Mouse (Mus musculus) lung, adult 18-20 months (tissue): ENCODE measurements at regions not wholly inside any gene's neighbourhood (a gene's known extent, or its start where the extent isn't known, plus 50 kb on each side); places are given as distances from the start of the nearest gene placed in this dataset.
A peak's percentile ranks its signal among the peaks of the same experiment; 100 is the strongest.
"Not testable (repeated sequence)": the region's sequence is repeated elsewhere in the genome, so short reads cannot be mapped to it uniquely, and the experiment has no call there.

Experiments
- DNase-seq, 2 experiments: peaks; one replicate each; pipeline ENCODE4 v3.0.0; 2022; ENCODE audit warnings: mixed read lengths in 2 of 2

DNA sequence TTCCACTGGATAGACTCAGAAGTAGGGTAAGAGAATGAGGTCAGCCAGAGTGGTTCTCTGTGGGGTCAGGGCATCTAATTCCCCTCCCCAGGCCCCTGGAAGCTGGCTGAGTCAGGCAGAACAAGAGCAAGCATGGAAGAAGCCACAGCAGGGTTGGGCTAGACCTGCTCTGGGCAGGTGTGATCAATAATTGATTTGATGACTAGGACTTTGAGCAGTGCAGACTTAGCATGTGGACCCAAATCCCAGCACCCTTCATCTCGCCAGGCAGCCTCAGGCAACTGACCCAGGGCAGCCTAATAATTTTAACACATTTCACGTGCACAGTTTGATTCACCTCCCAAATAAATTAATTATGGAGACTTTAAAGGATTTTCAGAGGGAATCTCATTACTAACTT, 67.2 kb downstream of the Qdpr start:
- DNase-seq: no peak

- no peak for DNase-seq
These were observed 71.5 kb downstream of the Qdpr start for GRCm38 (mm10) chr5:45378486-45378885.

- DNase-seq: no peak
These were observed 77.0 kb downstream of the Qdpr start for GRCm38 (mm10) chr5:45373069-45373468.

DNA sequence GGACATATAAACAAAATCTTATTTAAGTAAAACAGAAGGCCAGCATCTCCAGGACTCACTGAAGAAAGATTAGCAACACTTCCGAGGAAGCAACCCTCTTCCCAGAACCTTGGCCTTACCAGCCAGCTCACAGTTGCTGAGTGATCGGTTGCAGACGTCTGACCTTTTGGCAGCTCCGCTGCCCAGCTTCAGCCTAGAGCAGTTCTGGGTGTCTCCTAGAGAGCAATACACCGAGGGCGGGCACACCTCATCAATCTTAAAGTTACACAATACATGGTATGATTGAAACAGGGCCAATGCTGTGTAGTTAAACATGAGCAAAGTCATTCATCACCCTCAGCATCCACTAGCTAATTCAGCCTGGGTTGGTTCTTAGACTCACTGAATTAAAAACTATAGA, 81.6 kb downstream of the Qdpr start:
- DNase-seq: peak; percentile 38 to 42

- DNase-seq: no peak
These were observed 89.8 kb downstream of the Qdpr start for GRCm38 (mm10) chr5:45360189-45360588.

GRCm38 (mm10) chr5:45340411-45340810, 109.6 kb downstream of the Qdpr start:
- no peak for DNase-seq

DNA sequence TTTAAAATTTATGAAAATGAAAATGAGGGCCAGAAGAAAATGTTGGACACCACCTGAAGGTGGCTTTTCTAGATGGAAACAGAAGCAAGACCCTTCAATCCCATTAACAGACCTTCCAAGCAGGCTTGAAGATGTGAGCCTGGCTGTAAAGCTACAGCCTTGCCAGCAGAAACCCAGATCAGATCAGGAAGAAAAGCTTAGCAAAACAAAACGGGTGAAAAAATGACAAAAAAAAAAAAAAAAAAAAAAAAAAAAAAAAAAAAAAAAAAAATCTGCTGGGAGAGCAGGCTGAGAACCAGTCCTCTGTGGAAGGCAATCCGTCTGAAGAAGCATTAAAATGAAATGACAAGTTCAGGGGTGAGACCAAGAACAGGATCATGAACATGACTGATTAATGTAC, 113.2 kb downstream of the Qdpr start:
- DNase-seq: no peak

GRCm38 (mm10) chr5:45324468-45324867, 125.6 kb downstream of the Qdpr start:
- not testable (repeated sequence) for DNase-seq

DNA sequence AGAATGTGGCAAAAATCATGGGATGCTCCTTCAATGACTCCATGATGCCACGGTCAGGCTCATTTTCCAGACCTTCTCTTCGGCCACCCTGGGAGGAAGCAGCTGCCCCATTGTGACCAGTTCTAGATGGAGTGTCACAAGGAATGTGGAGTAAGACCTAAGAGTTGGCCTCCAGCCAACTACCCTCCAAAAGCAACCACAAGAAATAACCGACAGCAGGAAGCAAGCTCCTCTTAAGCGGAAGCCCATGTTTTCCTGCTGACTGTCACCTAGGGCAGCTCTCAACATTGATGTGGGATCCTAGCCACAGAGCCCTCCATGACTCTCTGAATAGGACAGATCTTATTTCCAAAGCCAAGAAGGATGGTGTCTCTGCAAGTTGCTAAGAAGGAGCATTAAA, 126.5 kb downstream of the Qdpr start:
- no peak for DNase-seq

DNA sequence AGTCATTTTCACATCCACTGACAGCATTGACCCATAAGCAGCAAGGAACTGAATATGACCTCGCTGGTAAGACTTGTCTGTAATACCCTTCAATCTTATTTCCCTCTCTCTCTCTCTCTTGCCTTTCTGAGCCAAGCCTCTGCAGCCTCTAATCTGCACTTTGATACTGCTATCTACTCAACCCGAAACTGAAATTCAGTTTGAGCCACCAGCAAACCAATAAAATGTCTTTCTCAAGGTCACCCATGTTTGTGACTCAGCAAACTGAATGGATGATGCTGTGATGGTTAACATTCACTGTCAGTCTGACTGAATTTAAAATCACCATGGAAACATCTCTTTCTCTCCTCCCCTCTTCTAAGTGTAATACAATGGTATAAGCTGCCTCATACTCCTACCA, 132.0 kb downstream of the Qdpr start:
- DNase-seq: no peak

- no peak for DNase-seq
These were observed 148.9 kb downstream of the Qdpr start for GRCm38 (mm10) chr5:45301120-45301519.

- DNase-seq: no peak
These were observed 151.2 kb downstream of the Qdpr start for GRCm38 (mm10) chr5:45298872-45299271.

GRCm38 (mm10) chr5:45295134-45295533, 154.9 kb downstream of the Qdpr start:
- no peak for DNase-seq

DNA sequence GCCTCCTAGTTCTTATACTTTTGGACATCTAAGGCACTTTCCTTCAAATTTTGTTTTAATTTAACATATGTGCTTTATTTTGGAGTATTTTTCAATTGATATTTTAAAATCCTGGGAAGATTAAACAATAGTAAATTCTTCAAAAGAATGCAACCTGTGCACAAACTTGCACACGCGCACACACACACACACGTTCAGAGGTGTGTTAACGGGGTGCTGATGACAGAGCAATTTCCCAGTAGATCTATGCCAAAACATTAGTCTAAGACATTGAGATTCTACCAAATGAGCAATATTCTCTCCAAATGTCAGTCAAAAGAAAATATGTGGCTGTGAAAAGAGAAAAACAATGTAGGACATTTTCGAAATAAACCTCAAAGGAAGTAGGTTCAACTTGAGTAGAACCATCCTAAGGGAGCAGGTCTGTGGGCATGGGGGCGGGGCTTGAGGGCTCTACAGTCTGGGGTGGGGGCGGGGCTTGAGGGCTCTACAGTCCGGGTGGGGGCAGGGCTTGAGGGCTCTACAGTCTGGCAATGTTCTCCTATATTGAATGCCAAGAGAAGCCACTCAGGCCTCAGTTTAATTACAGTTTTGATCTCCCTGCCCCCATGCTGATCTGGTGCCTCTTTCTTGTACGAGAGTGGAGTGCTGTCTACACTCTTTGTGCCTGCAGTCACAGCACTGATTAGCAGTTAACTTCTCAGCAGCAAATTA, 157.0 kb downstream of the Qdpr start:
- no peak for DNase-seq

- peak; percentile 38 to 56 for DNase-seq
These were observed 157.7 kb downstream of the Qdpr start for GRCm38 (mm10) chr5:45292383-45292782.

DNA sequence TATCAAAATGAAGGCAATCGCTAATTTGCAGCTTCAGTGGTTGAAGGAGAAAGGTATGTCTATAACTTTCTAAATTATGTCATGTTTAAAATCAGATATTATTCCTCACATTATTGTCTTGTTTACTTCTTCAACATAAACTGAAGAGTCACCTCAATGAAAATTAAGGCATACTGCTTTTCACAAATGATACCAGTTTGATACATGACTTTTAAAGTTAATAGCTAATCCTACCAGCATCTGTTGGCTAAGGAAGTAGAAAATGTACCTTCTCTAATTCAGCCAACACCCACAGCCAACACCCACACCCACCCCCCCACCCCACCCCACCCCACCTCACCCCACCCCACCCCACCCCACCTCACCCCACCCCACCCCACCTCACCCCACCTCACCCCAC, 158.3 kb downstream of the Qdpr start:
- DNase-seq: no peak

DNA sequence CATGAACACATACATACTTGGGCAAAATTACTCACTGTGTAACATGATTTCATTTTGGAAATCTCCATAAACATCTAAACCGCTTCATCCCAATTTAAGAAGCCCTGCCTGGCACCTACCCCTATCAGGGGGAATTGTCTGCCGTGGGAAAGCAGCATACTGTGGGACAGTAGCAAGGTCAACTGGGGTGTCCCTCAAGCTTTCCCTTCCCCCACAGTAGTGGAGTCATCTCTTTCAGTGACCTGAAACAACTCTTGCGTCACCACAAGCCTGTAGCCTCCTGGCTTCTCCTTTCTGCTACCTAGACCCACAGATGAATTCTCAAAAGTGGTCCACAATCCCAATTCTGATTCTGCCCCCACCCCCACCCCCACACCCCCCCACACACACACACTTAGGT, 158.8 kb downstream of the Qdpr start:
- DNase-seq: no peak

DNA sequence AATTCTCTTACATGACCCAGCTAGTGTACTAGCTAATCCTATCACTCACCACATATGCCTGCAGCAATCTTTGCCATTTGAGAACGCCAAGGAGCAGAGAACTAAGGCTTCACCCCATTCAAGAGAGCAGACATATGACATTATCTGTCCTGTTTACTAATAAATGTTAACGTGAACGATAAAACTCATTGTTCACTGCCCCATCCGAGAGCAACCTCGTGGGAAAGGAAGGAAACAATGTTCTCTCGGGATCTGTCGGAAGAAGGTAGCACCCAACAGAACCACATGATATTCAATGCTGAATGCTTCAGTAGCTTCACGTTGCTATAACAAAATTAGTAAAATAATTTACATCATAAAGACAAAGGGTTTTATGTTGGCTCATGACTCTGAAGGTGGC, 163.6 kb downstream of the Qdpr start:
- DNase-seq: no peak

GRCm38 (mm10) chr5:45284680-45285079, 165.4 kb downstream of the Qdpr start:
- DNase-seq: no peak

DNA sequence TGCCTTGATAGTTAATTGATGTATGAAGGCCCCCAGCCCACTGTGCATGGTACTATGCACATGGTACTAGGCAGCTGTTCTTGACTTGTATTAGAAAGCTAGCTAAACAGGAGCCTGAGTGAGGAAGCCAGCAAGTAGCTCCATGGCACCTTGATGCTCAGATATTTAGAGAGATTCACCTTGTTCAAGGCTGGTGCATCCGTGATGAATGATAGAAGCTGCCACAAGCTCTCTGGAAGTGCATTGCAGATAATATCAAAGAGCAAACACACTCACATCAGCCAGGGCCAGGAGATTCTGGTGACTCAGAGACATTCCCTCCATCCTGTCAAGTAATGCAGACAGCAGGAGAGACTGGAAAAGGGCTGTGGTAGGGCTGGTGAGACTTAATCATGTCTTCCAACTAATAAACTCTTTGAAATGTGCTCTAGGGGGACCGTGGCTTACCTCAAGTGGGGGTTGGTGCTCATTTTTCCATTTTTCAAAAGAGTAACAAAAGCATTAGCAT, 166.1 kb downstream of the Qdpr start:
- no peak for DNase-seq

- DNase-seq: no peak
These were observed 167.7 kb downstream of the Qdpr start for GRCm38 (mm10) chr5:45282207-45282930.

DNA sequence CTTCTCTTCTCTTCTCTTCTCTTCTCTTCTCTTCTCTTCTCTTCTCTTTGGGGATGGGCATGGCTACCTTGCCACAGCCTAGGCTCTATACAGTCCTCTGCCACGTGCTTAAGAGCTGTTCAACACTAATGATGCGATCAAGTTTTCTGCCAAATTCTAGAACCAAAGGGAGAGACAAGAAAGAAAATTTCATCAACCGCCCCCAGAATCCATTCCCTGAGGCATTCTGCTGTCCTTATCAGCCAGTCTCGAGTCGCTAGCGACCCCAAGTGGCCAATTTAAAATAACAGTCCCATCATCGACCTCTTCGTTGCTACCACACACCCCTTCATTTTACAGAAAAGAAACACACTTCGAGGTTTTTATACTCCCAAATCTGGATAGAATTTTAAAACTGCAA, 171.5 kb downstream of the Qdpr start:
- peak; percentile 30 to 67 for DNase-seq

DNA sequence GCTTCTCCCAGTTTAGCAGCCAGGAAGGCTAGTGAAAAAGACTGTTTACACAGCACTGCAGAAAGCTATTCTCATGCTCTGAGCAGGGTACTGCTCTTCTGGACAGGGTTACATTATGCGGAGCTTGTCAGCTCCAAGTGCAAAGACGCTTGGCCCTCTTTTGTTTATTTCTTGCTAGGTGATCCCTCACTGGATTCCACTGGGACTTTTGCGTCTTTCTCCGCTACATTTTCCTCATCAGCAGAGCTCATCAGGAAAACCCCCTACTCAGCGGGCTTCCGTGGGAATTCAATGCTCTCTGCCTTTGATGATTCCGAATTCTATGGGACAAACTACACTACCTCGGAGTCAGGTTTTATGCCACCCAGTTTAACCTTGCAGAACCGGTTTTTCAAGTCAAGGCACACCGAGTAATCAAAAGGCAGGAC, 172.0 kb downstream of the Qdpr start:
- peak in 1 of 2 experiments; percentile 33 for DNase-seq

DNA sequence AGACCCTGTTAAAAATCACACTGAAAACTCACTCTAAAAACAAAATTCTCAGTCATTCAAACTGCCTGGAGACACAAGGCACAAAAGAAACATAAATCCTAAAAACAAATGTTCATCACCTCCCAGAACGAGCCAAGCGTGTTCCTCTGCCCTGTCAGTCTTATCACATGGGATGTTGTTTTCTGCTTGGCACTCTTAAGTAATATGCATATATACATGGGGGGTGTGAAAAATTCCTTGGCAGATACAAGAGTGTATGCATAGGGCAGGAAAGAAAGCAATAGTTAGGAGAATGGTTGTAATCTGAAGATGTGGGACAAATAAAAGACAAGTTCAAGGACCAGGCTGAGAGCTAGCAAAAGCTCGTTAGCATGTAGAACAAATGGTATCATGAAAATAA, 179.4 kb downstream of the Qdpr start:
- no peak for DNase-seq
